Mouse (Mus musculus) small intestine, adult 2 months (tissue): Measurements from ENCODE around the gene Cdh13. TPM values are rescaled to one million over a fixed set of nuclear protein-coding genes. Genes with fewer than 3 reads are reported as not detected.

Experiments
- H3K27ac ChIP-seq: fragments of 200-500 bp; 2 replicates; pipeline ENCODE4 v1.5.1; 2012; ENCODE audit warnings: low read depth, low read length, control low read depth, inconsistent platforms; ENCODE audit not compliant: insufficient read depth
- H3K27me3 ChIP-seq: fragments of 200-500 bp; 2 replicates; pipeline ENCODE4 v1.6.1; 2012; ENCODE audit warnings: mild to moderate bottlenecking, moderate library complexity, low read length, inconsistent platforms; ENCODE audit not compliant: control insufficient read depth, insufficient read depth
- H3K36me3 ChIP-seq: fragments of 200-500 bp; 2 replicates; pipeline ENCODE4 v1.6.1; 2012; ENCODE audit warnings: mild to moderate bottlenecking, low read length, control low read depth, inconsistent platforms; ENCODE audit not compliant: control insufficient read depth, insufficient read depth
- H3K4me1 ChIP-seq: fragments of 200-500 bp; 2 replicates; pipeline ENCODE4 v1.6.1; 2012; ENCODE audit warnings: low read length, inconsistent platforms, mixed read lengths; ENCODE audit not compliant: control insufficient read depth, insufficient read depth, insufficient read length
- H3K4me3 ChIP-seq: fragments of 200-500 bp; 2 replicates; pipeline ENCODE4 v1.5.1; 2012; ENCODE audit warnings: low read depth, mild to moderate bottlenecking, control low read depth, inconsistent platforms, low read length, moderate library complexity
- CTCF ChIP-seq: fragments of 200-500 bp; IDR thresholded peaks from 2 replicates; pipeline ENCODE4 v1.5.1; 2012; ENCODE audit warnings: low read depth, mild to moderate bottlenecking, control low read depth, inconsistent platforms, low read length, moderate library complexity, mixed read lengths; ENCODE audit not compliant: insufficient replicate concordance, insufficient read length; ENCODE audit errors: extremely low read depth
- POLR2A ChIP-seq: fragments of 200-500 bp; IDR thresholded peaks from 2 replicates; pipeline ENCODE4 v1.6.1; 2012; ENCODE audit warnings: low read depth, mild to moderate bottlenecking, control low read depth, inconsistent platforms, low read length, moderate library complexity
- WGBS: fragments of 180-500 bp; shearing (Covaris S2); methylation state at CpG from one replicate; pipeline ENCODE4 v1.1.7; 2018; 5-methylcytosine and 5-hydroxymethylcytosine counted together
- polyA plus RNA-seq: library from polyadenylated mRNA; depleted of rRNA; stranded (reverse); fragments of >200 nt; gene quantifications from 2 replicates; pipeline ENCODE4 v1.2.3, GENCODE M21; 2012

The Cdh13 gene
- polyA plus RNA-seq, 1 experiment = 4.6 TPM

GRCm38 (mm10) chr8:118502509-118502908, 219.0 kb downstream of the Cdh13 start:
- H3K4me3 ChIP-seq = no peak overlapping the region

GRCm38 (mm10) chr8:118509426-118509825, 225.9 kb downstream of the Cdh13 start:
- no peak overlapping the region for H3K27ac ChIP-seq
- H3K4me3 ChIP-seq = no peak overlapping the region
- WGBS = 74% methylated on average over 5 of the region's 5 CpGs
- TF ChIP-seq POLR2A = no peak
- TF ChIP-seq CTCF = no peak
- H3K27me3 ChIP-seq = no peaks in the 10 kb centered on the region
- H3K36me3 ChIP-seq = no peaks in the 10 kb centered on the region
- no peaks in the 10 kb centered on the region for H3K4me1 ChIP-seq

More at GRCm38 (mm10) chr8:118502509-118502908, 219.0 kb downstream of the Cdh13 start:
- H3K27me3 ChIP-seq = no peaks in the 10 kb centered on the region
- H3K27ac ChIP-seq = no peak overlapping the region
- TF ChIP-seq POLR2A (no peak), CTCF (no peak)
- 36% methylated on average over 8 of the region's 8 CpGs for WGBS
- H3K4me1 ChIP-seq = no peaks in the 10 kb centered on the region
- no peaks in the 10 kb centered on the region for H3K36me3 ChIP-seq

- TF ChIP-seq CTCF = no peak
- no peak for TF ChIP-seq POLR2A
- Histone ChIP-seq H3K4me3 (no peak overlapping the region), H3K27me3 (no peaks in the 10 kb centered on the region), H3K27ac (no peak overlapping the region), H3K4me1 (no peaks in the 10 kb centered on the region), H3K36me3 (no peaks in the 10 kb centered on the region)
- WGBS = 54% methylated on average over 6 of the region's 6 CpGs
These were observed 229.7 kb downstream of the Cdh13 start for GRCm38 (mm10) chr8:118513259-118513658.

- TF ChIP-seq POLR2A = no peak
- no peak for TF ChIP-seq CTCF
- Histone ChIP-seq H3K4me1 (no peaks in the 10 kb centered on the region), H3K27me3 (no peaks in the 10 kb centered on the region), H3K27ac (no peak overlapping the region), H3K36me3 (no peaks in the 10 kb centered on the region), H3K4me3 (no peak overlapping the region)
- WGBS = 77% methylated on average over 6 of the region's 6 CpGs
These were observed 232.1 kb downstream of the Cdh13 start for GRCm38 (mm10) chr8:118515616-118516015.

GRCm38 (mm10) chr8:118517071-118517470, 233.5 kb downstream of the Cdh13 start:
- no peaks in the 10 kb centered on the region for H3K36me3 ChIP-seq
- H3K4me3 ChIP-seq = no peak overlapping the region
- no peaks in the 10 kb centered on the region for H3K27me3 ChIP-seq
- H3K27ac ChIP-seq = no peak overlapping the region
- H3K4me1 ChIP-seq = no peaks in the 10 kb centered on the region
- TF ChIP-seq CTCF (no peak), POLR2A (no peak)
- 70% methylated on average over 4 of the region's 4 CpGs for WGBS

GRCm38 (mm10) chr8:118518030-118518741, 234.7 kb downstream of the Cdh13 start:
- Histone ChIP-seq H3K27me3 (no peaks in the 10 kb centered on the region), H3K36me3 (no peaks in the 10 kb centered on the region), H3K4me3 (no peak overlapping the region), H3K4me1 (no peaks in the 10 kb centered on the region), H3K27ac (no peak overlapping the region)
- WGBS = 65% methylated on average over 13 of the region's 13 CpGs
- TF ChIP-seq POLR2A = no peak
- no peak for TF ChIP-seq CTCF

- Histone ChIP-seq H3K4me3 (no peak overlapping the region), H3K27me3 (no peaks in the 10 kb centered on the region), H3K27ac (no peak overlapping the region), H3K36me3 (no peaks in the 10 kb centered on the region), H3K4me1 (no peaks in the 10 kb centered on the region)
- WGBS = 42% methylated on average over 3 of the region's 3 CpGs
- TF ChIP-seq CTCF = no peak
- TF ChIP-seq POLR2A = no peak
These were observed 235.2 kb downstream of the Cdh13 start for GRCm38 (mm10) chr8:118518742-118519102.

GRCm38 (mm10) chr8:118523922-118524321, 240.4 kb downstream of the Cdh13 start:
- WGBS = 93% methylated on average over 1 of the region's 1 CpGs
- H3K27ac ChIP-seq = no peak overlapping the region
- no peaks in the 10 kb centered on the region for H3K27me3 ChIP-seq
- no peaks in the 10 kb centered on the region for H3K36me3 ChIP-seq
- H3K4me1 ChIP-seq = no peaks in the 10 kb centered on the region
- TF ChIP-seq CTCF = no peak
- no peak for TF ChIP-seq POLR2A
- H3K4me3 ChIP-seq = no peak overlapping the region
